Mouse (Mus musculus) neural tube, embryonic 14.5 days (tissue): ENCODE measurements around the gene Ten1. TPM values are rescaled to one million over a fixed set of nuclear protein-coding genes. Genes with fewer than 3 reads are reported as not detected.
A peak's percentile ranks its signal among the peaks of the same experiment; 100 is the strongest.

Experiments used
- ATAC-seq: fragments of 200-750 bp; cut with Nextera tagmentation; 2 replicates; pipeline ENCODE4 v1.8.0; 2017; ENCODE audit warnings: low read depth, mild to moderate bottlenecking, moderate TSS enrichment, moderate library complexity
- H3K27ac ChIP-seq: fragments of 300-500 bp; sonication (generic); 2 replicates; pipeline ENCODE4 v1.5.1; 2014; ENCODE audit warnings: low read depth, mild to moderate bottlenecking, control low read depth, low read length, moderate library complexity, mixed read lengths
- H3K27me3 ChIP-seq: fragments of 300-500 bp; sonication (generic); 2 replicates; pipeline ENCODE4 v1.6.1; 2014; ENCODE audit warnings: low read length; ENCODE audit not compliant: control insufficient read depth, insufficient read depth
- H3K36me3 ChIP-seq: fragments of 300-500 bp; sonication (generic); 2 replicates; pipeline ENCODE4 v1.6.1; 2014; ENCODE audit warnings: low read length, mixed read lengths; ENCODE audit not compliant: control insufficient read depth, insufficient read depth
- H3K4me1 ChIP-seq: fragments of 300-500 bp; sonication (generic); 2 replicates; pipeline ENCODE4 v1.6.1; 2014; ENCODE audit warnings: low read length; ENCODE audit not compliant: control insufficient read depth, insufficient read depth
- H3K4me2 ChIP-seq: fragments of 300-500 bp; sonication (generic); 2 replicates; pipeline ENCODE4 v1.6.1; 2014; ENCODE audit warnings: mild to moderate bottlenecking, low read depth, low read length, control low read depth
- H3K4me3 ChIP-seq: fragments of 300-500 bp; sonication (generic); 2 replicates; pipeline ENCODE4 v1.5.1; 2014; ENCODE audit warnings: low read depth, low read length, control low read depth, mixed read lengths
- H3K9ac ChIP-seq: fragments of 300-500 bp; sonication (generic); replicated peaks from 2 replicates; pipeline ENCODE4 v1.6.1; 2014; ENCODE audit warnings: low read depth, mild to moderate bottlenecking, control low read depth, low read length, mixed read lengths
- H3K9me3 ChIP-seq: fragments of 300-500 bp; sonication (generic); 2 replicates; pipeline ENCODE4 v1.6.1; 2016; ENCODE audit warnings: low read length; ENCODE audit not compliant: control insufficient read depth
- WGBS: fragments of 180-500 bp; shearing (Covaris S2); extraction: QIAGEN DNeasy Blood & Tissue Kit; methylation state at CpG from one replicate; pipeline ENCODE4 v1.1.7; 2014; 5-methylcytosine and 5-hydroxymethylcytosine counted together
- polyA plus RNA-seq: library from polyadenylated mRNA; unstranded; fragments of >200 nt; fragmentation: Nextera tagmentation; extraction: Ambion mirVana; gene quantifications from 2 replicates; pipeline ENCODE4 v1.2.1, GENCODE M21; 2014

Gene Ten1
- polyA plus RNA-seq, 1 experiment from 2014 or later: 96.1 TPM

- H3K9ac ChIP-seq: no peak overlapping the region
- no peak overlapping the region for H3K4me2 ChIP-seq
- H3K36me3 ChIP-seq: no peaks in the 10 kb centered on the region
- no peaks in the 10 kb centered on the region for H3K9me3 ChIP-seq
- 45% methylated on average over 7 of the region's 7 CpGs for WGBS
- peak overlapping the region; percentile 52 for H3K27ac ChIP-seq
- H3K27me3 ChIP-seq: peaks cover 26% of the 10 kb centered on the region
- no peak overlapping the region for H3K4me3 ChIP-seq
- peak; percentile 80 for ATAC-seq
- H3K4me1 ChIP-seq: peaks cover 7% of the 10 kb centered on the region; the same call in 1 of the 2 replicates
Measured at GRCm38 (mm10) chr11:116218737-116219400, 20.2 kb downstream of the Ten1 start.

DNA sequence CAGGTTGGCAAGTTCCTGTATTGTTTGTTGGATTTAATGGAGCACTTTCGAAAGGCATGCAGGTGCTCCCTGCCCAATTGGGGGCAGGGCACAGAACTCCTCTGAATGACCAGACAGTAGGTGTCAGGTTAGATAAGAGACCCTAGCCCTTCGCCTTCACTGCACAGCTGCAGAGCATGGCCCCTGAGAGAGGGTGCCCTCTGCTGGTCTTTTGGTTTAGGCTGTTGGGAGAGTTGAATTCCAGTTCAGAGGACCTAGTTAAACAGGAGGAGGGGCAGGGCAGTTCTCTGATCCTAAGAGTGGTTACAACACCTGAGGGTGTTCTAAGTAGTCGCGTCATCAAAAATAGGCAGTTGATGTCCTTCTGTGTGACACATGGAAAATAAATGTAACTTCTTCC is 21.2 kb downstream of the Ten1 start:
- Histone ChIP-seq H3K36me3 (no peaks in the 10 kb centered on the region), H3K27ac (no peak overlapping the region), H3K9me3 (no peaks in the 10 kb centered on the region), H3K9ac (no peak overlapping the region), H3K4me1 (peaks cover 7% of the 10 kb centered on the region; the same call in 1 of the 2 replicates), H3K27me3 (peaks cover 27% of the 10 kb centered on the region), H3K4me2 (no peak overlapping the region), H3K4me3 (no peak overlapping the region)
- 24% methylated on average over 4 of the region's 4 CpGs for WGBS
- ATAC-seq: no peak

GRCm38 (mm10) chr11:116221931-116222739 is 23.5 kb downstream of the Ten1 start:
- 8% methylated on average over 53 of the region's 53 CpGs for WGBS
- Histone ChIP-seq H3K4me2 (peak overlapping the region; percentile 42), H3K4me3 (peak overlapping the region; percentile 20), H3K9ac (no peak overlapping the region), H3K27me3 (peaks cover 27% of the 10 kb centered on the region), H3K9me3 (no peaks in the 10 kb centered on the region), H3K4me1 (peaks cover 7% of the 10 kb centered on the region; the same call in 1 of the 2 replicates), H3K27ac (no peak overlapping the region), H3K36me3 (no peaks in the 10 kb centered on the region)
- no peak for ATAC-seq

GRCm38 (mm10) chr11:116222740-116223059 is 24.0 kb downstream of the Ten1 start:
- no peak for ATAC-seq
- Histone ChIP-seq H3K27ac (no peak overlapping the region), H3K4me3 (peak overlapping the region; percentile 20), H3K36me3 (no peaks in the 10 kb centered on the region), H3K27me3 (peaks cover 27% of the 10 kb centered on the region), H3K9me3 (no peaks in the 10 kb centered on the region), H3K9ac (no peak overlapping the region), H3K4me1 (peaks cover 7% of the 10 kb centered on the region; the same call in 1 of the 2 replicates), H3K4me2 (peak overlapping the region; percentile 42)
- 13% methylated on average over 23 of the region's 23 CpGs for WGBS

DNA sequence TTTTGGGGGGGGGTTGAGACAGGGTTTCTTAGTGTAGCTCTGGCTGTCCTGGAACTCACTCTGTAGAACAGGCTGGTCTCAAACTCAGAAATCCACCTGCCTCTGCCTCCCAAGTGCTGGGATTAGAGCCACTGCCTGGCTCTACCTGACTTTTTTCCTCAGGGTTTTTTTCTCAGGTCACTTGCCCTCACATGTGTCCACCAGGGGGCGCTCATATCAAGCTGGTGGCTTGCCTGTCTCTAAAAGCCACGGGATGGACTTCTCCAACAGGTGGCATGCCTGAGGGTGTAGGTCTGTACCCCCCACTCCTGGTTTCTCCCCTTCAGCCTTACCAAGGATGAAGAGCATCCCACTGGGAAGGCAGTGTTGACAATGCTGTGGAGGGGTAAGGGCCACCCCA is 27.8 kb downstream of the Ten1 start:
- no peak for ATAC-seq
- H3K4me1 ChIP-seq: peaks cover 7% of the 10 kb centered on the region; the same call in 1 of the 2 replicates

DNA sequence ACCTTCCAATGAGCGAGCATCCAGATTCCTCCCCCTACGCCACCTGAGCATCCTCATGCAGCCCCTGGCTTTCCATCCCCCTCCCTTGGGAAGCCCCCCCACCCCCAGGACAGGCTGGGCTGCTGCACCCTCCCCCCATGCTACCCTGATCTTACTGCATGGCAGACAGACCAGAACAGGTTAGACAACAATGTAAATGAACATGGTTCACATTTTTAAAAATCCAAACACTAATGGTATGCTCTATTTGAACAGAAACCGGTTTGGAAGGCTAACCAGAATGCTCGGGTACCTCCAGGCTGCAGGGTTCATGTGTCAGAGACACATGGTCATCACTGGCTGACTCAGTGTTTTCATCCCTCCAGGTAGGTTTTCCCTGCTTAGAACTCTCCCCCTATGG is 30.0 kb downstream of the Ten1 start:
- Histone ChIP-seq H3K9me3 (no peaks in the 10 kb centered on the region), H3K27me3 (peaks cover 2% of the 10 kb centered on the region), H3K4me1 (no peaks in the 10 kb centered on the region), H3K4me3 (no peak overlapping the region), H3K27ac (no peak overlapping the region), H3K4me2 (no peak overlapping the region), H3K36me3 (no peaks in the 10 kb centered on the region), H3K9ac (no peak overlapping the region)
- ATAC-seq: no peak
- 80% methylated on average over 4 of the region's 4 CpGs for WGBS

More for the DNA sequence above, 27.8 kb downstream of the Ten1 start:
- WGBS: 0% methylated on average over 2 of the region's 2 CpGs
- H3K9me3 ChIP-seq: no peaks in the 10 kb centered on the region
- no peak overlapping the region for H3K9ac ChIP-seq
- H3K4me2 ChIP-seq: no peak overlapping the region
- H3K27me3 ChIP-seq: peaks cover 17% of the 10 kb centered on the region
- H3K27ac ChIP-seq: no peak overlapping the region
- no peaks in the 10 kb centered on the region for H3K36me3 ChIP-seq
- no peak overlapping the region for H3K4me3 ChIP-seq

DNA sequence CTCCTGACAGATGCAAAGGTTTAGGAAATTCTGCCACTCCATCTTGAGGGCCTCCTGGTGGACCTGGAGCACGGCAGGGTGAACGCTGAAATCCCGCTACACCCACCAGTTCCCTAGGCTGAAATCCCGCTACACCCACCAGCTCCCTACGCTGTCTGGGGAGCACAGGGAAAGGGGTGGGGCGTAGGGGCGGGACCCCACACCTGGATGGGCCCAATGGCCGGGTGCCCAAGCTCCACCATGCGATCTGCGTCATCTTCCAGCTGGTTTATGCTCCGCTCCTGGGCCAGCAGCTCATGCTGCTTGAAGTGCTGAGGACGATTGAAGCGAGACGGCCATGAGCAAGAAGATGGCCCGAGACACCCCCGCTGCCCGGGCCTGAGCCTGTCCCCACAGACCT is 33.8 kb downstream of the Ten1 start:
- Histone ChIP-seq H3K36me3 (no peaks in the 10 kb centered on the region), H3K9me3 (no peaks in the 10 kb centered on the region), H3K27me3 (no peaks in the 10 kb centered on the region), H3K4me2 (no peak overlapping the region), H3K4me1 (no peaks in the 10 kb centered on the region), H3K4me3 (no peak overlapping the region), H3K9ac (0 out of 2 replicates have a peak overlapping the region, but pooled peaks have one; percentile 28), H3K27ac (no peak overlapping the region)
- WGBS: 24% methylated on average over 16 of the region's 17 CpGs
- ATAC-seq: no peak

- ATAC-seq: no peak
- Histone ChIP-seq H3K4me2 (no peak overlapping the region), H3K27ac (no peak overlapping the region), H3K9ac (no peak overlapping the region), H3K4me3 (no peak overlapping the region), H3K27me3 (no peaks in the 10 kb centered on the region), H3K4me1 (no peaks in the 10 kb centered on the region), H3K36me3 (no peaks in the 10 kb centered on the region), H3K9me3 (no peaks in the 10 kb centered on the region)
- WGBS: 88% methylated on average over 8 of the region's 8 CpGs
Measured at GRCm38 (mm10) chr11:116234901-116235300, 36.2 kb downstream of the Ten1 start.

DNA sequence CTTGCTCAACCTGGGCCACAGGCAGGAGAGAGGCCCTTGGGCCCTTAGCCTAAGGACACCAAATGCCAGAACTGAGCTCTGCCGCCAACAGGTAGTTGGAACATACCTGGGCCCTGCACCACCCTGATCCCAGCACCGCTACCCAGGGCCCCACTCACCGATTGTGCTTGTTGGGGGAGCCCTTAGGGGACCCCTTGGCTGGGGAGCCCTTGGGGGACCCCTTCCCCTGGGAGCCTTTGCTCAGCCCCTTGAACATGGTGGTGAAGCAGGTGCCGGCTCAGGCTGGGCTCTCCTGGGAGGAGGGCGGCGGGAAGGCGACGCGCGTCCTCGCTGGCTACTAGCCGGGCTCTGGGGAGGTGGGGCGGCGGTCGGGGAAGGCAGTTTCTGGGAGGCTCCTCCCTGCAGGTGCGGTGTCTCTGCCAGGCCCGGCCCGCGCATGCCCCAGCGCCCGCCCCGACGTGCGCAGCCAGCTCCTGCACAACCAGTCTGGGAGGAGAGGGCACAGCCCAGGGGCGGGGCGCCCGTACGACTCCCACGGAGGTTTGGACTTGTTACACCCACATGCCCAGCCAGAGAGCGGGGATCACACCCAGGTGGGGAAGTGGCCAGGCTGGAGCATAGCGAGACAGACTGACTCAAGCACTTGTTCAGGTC is 39.2 kb downstream of the Ten1 start, which contains the start of gene Evpl:
TSS of gene Evpl (minus strand) at position 336 of the 654 bp plus-strand sequence.
- H3K9me3 ChIP-seq: no peaks in the 10 kb centered on the region
- no peak within 1 kb of the TSS for H3K27ac ChIP-seq
- H3K4me3 ChIP-seq: no peak within 1 kb of the TSS
- H3K4me1 ChIP-seq: 0 out of 2 replicates have a peak, but pooled peaks cover 2% of the 10 kb centered on the region
- 16% methylated on average over 29 of the region's 31 CpGs for WGBS
- no peak within 1 kb of the TSS for H3K9ac ChIP-seq
- H3K4me2 ChIP-seq: no peak within 1 kb of the TSS
- H3K27me3 ChIP-seq: no peaks in the 10 kb centered on the region
- no peak for ATAC-seq
- no peaks in the 10 kb centered on the region for H3K36me3 ChIP-seq
